Mouse (Mus musculus) gonadal fat pad, adult 2 months (tissue): ENCODE results near the gene Pde1c. TPM values are rescaled to one million over a fixed set of nuclear protein-coding genes. Genes with fewer than 3 reads are reported as not detected.

ENCODE experiments used
- DNase-seq: peaks from one replicate; pipeline ENCODE4 v3.0.0-alpha.2; 2012; ENCODE audit warnings: low read depth
- polyA plus RNA-seq: library from polyadenylated mRNA; depleted of rRNA; stranded (reverse); fragments of >200 nt; gene quantifications from 2 replicates; pipeline ENCODE4 v1.2.3, GENCODE M21; 2012; rRNA removed

Pde1c gene
- polyA plus RNA-seq, 1 experiment = 0.36 TPM

DNA sequence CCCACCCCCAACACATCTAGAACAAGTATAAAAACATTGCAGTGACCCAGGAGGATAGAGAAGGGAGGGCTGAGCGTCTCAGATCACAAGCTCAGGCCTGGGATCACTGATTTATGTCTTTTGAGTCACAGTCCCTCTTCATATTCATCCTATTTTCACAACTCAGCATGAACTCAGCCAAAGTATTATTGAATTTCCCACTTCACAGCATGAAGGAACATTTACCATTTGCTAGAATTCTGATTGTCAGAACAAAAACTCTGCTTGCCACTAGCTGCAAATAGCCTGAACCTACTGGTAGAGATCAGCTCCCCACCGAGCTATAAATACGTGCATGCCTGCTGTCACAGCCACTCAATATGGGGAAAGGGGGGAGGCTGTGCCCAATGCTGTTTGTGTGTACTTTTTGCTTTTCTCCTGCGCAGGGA, 492.5 kb downstream of the Pde1c start:
- no peak for DNase-seq

DNA sequence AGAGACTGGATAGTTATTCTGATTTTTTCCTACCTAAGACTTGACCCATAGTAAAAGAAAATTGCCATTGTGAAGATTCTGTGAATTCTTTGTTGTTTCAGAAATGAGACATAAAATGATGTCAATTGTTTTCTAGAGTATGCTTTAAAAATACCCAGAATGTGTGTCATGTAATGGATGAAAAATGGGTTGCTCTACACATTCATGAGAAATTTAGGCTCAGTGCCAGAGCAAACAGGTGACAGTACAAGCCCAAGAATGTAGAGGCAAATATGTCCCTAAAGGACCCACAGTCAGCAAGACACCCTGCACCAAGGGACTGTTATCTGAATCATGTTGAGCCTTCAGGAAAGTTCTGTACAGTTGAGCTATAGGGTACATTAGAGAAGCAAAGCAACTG, 500.4 kb downstream of the Pde1c start:
- DNase-seq = no peak

DNA sequence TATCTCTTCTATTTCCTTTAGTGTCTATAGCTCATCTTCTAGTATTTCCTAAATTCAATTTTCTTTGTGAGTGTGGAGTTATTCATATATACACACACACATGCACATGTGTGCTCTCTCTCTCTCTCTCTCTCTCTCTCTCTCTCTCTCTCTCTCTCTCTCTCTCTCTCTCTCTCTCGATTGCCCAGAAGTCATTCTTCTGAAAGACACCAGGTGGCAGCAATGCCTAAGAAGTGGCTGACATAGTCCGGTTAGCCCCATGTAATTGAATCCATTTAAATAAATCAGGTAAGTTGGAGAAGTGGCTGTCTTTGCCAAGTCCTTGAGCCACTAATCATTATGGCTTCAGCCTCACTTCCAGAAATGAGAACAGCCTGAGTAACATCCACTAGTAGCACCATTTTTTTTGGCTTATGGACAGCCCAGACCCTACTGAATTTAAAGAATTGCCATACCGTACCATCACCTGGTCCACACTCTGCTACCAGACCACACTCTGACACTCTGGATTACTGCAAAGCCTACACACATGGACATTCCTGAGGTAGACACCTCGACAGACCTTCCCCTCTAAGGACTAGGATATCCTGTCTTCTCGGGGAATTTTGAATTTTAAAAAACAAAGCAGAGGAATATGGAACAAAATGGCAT, 502.1 kb downstream of the Pde1c start:
- no peak for DNase-seq

DNA sequence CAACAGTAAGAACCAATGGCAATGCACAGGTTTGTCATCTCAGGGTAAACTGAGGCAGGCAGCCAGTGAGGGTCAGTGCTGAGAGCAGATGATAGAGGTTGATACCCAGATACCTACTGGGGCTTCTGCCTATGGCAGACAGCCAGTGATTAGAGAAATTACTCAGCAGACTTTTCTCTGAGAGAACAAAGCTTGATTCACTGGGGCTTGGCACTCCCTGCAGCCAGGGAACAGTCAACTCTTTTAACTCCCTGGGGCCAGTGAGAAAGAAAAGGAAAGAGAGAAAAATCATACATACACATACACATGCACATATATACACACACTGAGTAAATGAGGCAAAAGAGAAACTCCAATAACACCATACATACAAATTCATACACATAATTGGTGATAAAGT, 505.2 kb downstream of the Pde1c start:
- no peak for DNase-seq

DNA sequence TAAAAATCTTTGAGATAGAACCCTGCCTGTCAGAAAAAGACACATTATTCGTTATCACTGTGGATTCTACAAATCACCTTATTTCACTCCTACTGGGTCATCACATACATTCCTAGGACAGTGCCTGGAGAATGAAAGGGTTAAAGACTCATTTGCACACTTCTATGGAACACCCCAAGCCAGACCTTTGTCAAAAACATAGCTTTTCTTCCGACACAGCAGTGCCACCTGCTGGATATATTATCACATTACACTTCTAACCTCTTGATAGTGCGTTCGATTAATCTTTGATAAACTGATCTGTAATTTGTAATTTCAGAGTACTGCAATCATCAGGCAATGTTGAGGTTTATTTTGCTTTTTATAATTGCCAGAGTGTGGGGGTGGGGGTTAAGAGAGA, 519.8 kb downstream of the Pde1c start:
- DNase-seq = no peak

DNA sequence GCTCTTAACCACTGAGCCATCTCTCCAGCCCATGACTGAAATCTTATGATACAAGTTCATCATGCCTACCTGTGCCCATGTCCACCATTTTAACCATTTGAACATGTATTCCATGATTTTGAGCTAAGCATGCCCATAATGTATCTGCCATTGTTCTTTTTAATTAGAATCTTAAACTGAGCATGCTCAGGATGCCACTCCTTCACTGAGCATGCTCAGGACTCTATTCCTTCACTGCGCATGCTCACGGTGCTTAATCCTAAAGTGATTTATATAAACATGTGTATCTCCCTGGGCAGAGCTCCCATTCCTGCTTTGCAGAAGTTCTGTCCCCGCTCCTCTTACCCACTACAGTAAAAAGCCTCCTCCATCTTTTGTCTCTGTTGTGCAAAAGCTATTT, 520.3 kb downstream of the Pde1c start:
- DNase-seq = no peak

DNA sequence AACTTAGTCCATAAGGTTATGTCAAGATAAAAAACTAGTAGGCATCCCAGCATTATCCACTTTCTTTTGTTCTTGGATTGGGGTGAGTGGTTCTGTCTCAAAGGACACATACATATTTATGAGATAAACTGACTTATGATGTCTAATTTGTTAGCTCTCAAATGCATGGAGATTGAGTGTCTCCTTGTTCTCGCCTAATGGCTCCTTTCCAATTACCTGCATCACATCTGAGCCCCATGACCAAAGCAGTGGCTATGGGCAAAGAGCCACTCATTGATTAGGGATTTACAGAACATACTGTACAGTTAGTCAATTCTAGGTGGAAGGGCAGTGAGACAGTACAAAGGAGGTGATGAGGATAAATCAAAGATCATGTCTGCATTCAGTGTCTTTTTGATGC, 524.2 kb downstream of the Pde1c start:
- no peak for DNase-seq

DNA sequence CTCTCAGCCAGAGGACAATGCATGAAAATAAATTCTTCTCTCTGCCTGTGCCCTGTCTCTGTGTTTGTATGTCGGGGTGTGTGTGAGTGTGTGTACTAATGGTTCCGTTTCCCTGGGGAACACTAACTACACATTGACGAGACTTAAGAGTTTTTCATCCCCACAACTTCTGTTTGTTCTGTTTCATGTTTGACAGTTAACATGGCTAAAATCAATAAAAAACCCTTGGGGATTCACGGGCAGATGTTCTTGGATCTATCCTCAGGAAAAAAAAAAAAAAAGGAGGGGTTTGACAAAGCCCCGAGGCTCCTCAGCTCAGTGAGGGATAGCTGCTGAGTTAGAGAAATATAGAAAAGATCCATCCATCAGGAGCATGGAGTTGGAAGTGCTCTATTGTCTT, 524.6 kb downstream of the Pde1c start:
- DNase-seq = no peak

DNA sequence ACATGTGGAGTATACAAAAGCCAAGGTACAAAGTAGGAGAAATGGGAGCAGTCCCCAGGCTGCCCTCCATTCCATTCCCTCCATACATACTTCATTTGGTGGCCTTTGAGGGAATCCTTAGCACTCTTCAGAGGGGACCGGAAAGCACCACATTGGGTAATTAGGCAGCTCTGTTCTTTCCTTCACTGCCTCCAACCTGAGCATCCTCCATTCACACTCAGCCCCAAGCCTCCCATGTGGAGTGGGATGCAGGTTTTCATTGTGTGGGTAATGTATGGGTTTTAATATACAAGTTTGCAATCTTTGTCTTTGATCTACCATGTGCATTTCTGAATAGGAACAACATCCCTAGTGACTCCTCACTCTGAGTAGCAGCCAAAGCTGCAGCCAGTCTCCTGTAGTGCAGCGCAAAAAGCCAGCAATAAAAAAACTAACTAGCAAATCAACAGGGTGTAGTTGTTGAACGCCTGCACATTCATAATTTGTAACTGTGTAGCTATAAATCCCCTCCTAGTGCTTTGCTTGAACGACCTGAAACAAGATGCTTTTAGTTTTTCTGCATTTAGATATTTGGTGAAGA, 529.3 kb downstream of the Pde1c start:
- no peak for DNase-seq

DNA sequence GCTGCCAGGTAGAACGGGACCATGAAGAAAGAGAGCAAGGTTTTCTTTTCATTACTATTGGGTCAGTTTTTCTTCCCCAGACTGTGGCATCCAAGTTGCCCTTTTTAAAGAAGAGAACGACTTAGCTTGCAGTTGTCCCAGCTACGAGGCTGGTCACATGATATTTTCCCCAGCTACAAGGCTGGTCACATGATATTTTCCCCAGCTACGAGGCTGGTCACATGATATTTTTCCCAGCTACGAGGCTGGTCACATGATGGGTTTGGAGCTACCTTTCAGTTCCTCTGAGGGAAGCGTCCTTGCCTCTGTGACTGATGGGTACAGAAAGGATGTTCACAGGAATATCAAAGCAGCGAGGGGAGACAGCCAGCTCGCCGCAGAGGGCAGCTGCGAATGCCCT, 533.8 kb downstream of the Pde1c start:
- no peak for DNase-seq

DNA sequence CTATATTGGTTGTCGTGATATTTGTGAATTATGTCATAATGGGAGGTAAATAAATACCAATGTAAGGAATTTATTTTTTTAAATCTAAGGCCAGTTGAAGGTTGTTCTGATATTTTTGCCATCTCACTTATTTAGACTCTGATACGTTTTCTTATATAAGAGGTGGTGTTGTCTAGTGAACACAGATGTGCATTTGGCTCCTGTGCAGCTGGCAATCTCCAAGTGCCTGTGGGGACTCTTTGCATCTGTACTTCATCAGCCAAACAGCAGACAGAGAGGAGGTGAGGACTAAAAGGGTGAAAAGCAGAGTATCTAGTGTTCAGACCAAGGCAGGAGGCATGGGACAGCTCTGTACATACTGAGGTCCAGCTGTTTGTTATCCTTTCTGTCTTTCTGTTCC, 536.7 kb downstream of the Pde1c start:
- DNase-seq = no peak

DNA sequence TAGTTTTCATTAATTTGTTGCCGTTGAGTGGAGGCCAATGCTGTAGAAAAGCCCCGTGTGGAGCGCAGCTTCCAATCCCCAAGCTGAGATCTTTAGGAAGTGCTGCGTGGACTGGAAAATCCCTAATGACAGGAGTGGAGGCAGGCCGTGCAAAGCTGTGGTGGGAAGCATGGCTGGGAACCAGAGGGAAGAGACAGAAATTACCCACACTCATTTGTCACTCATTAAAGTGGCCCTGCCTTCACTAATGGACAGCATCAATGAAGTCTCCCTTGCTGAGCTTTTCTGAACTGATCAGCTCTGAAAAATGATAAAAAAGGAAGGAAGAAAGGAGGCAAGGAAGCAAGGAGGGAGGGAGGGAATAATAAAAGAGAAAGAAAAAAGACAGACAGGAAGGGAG, 538.9 kb downstream of the Pde1c start:
- DNase-seq = no peak

DNA sequence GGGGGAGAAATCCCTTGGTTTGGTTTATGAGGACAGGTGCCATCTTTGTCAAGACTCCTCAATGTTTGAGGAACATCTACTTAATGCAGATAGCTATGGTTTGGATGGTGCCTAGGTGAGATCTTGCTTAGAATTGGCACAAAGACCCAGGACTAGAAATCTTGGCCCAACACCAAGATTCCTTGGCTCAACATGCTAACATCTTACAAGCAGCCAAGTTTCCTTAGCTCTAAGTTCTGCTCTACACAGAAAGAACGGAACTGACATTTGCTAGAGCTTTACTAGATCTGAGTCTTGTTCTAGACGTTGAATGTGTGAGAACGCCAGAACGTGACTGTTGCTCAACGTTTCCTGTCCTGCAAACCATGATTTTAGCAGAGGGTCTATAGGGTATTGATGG, 540.9 kb downstream of the Pde1c start:
- no peak for DNase-seq

DNA sequence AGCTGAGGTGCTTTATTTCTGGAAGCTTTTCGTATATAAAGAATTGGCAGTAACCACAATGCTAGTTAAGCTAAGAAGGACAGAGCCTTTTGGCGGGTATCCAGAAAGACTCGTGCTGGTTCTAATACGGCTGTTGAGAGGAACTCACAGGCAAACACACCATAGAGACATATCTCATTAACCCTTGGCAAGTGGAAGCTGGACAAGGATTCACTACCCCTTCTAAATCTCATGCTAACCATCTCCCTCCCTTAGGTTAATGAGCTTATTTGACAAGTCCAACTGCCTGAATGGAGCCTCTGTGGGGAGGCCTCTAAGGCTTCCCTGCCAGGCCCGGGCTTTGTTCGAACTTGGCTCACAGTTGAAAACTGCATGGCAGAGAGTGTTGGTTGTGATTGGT, 541.6 kb downstream of the Pde1c start:
- DNase-seq = no peak

DNA sequence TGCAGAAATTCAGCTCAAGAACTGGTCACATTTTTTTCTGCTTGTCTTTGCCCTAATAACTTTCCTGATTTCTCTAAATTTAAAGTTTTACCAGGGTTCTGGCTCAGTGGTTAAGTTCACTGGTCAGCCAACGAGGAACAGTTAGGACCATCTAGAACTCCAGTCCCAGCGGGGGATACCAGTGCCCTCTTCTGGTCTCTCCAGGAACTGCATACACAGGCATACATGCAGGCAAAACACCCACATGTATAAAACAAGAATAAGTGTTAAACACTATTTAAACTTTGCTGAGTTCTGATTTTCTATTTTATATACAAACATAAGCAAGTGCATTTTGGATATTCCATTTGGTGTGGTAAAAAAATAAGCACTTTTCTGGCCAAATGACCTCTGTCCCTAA, 543.4 kb downstream of the Pde1c start:
- no peak for DNase-seq

Other genes starting within 250 kb of the Pde1c start
- gene Lsm5, start 135.6 kb upstream of the Pde1c start, polyA plus RNA-seq = 3.1 and 6.0 TPM in 2 replicates
- gene Avl9, start 145.8 kb upstream of the Pde1c start, polyA plus RNA-seq = 13.7 and 15.5 TPM in 2 replicates
- 9.4 and 10.9 TPM in 2 replicates for gene Kbtbd2, start 228.7 kb upstream of the Pde1c start, polyA plus RNA-seq